Mouse (Mus musculus) heart, postnatal 0 days (tissue): Measurements from ENCODE around the gene Wasf3.

Experiments
- CTCF ChIP-seq: IDR thresholded peaks from 2 replicates; pipeline ENCODE4 v1.5.1; 2016; ENCODE audit warnings: antibody characterized with exemption, control low read depth, low read depth
- EP300 ChIP-seq: IDR thresholded peaks from 2 replicates; pipeline ENCODE4 v1.6.1; 2016; ENCODE audit warnings: antibody characterized with exemption, low read depth

- TF ChIP-seq EP300 (no peak), CTCF (peak; percentile 58)
Observed at GRCm38 (mm10) chr5:146420081-146420480, 35.3 kb downstream of the Wasf3 start.
